Mouse (Mus musculus): ENCODE data around the gene C3.

- TF ChIP-seq POLR2A (IDR thresholded peaks at IDR 0.05; ENCODE audit: insufficient read depth, low read depth, low read length), result no peak
- TF ChIP-seq CTCF (IDR thresholded peaks at IDR 0.05), result peak; percentile 64
- TF ChIP-seq EP300 (IDR thresholded peaks at IDR 0.05; ENCODE audit: insufficient read depth, low read depth, low read length), result no peak
Observed at GRCm38 (mm10) chr17:57180363-57180762, 47.6 kb downstream of the C3 start.

All from heart, adult 2 months (tissue).